Mouse (Mus musculus) hindbrain, embryonic 11.5 days (tissue): ENCODE data around the gene Fam205a3. TPM values are rescaled to one million over a fixed set of nuclear protein-coding genes. Genes with fewer than 3 reads are reported as not detected.
"Not testable (repeated sequence)": the region's sequence is repeated elsewhere in the genome, so short reads cannot be mapped to it uniquely, and the experiment has no call there.

Source experiments
- ATAC-seq: fragments of 200-750 bp; cut with Nextera tagmentation; 2 replicates; pipeline ENCODE4 v1.8.0; 2017; ENCODE audit warnings: mild to moderate bottlenecking, moderate TSS enrichment, moderate library complexity; ENCODE audit not compliant: low FRiP score
- DNase-seq: peaks from one replicate; pipeline ENCODE4 v3.0.0-alpha.2; 2015; ENCODE audit warnings: low spot score
- H3K27ac ChIP-seq: fragments of 300-500 bp; sonication (generic); 2 replicates; pipeline ENCODE4 v1.5.1; 2014; ENCODE audit warnings: mild to moderate bottlenecking, low read depth, low read length
- H3K27me3 ChIP-seq: fragments of 300-500 bp; sonication (generic); 2 replicates; pipeline ENCODE4 v1.6.1; 2014; ENCODE audit warnings: mild to moderate bottlenecking, low read length, moderate library complexity, mixed read lengths; ENCODE audit not compliant: control insufficient read depth, insufficient read depth
- H3K36me3 ChIP-seq: fragments of 300-500 bp; sonication (generic); 2 replicates; pipeline ENCODE4 v1.6.1; 2014; ENCODE audit warnings: mild to moderate bottlenecking, low read length, moderate library complexity, mixed read lengths; ENCODE audit not compliant: control insufficient read depth, insufficient read depth
- H3K4me1 ChIP-seq: fragments of 300-500 bp; sonication (generic); replicated peaks from 2 replicates; pipeline ENCODE4 v1.6.1; 2014; ENCODE audit warnings: low read length, mixed read lengths; ENCODE audit not compliant: control insufficient read depth, insufficient read depth
- H3K4me2 ChIP-seq: fragments of 300-500 bp; sonication (generic); replicated peaks from 2 replicates; pipeline ENCODE4 v1.6.1; 2014; ENCODE audit warnings: mild to moderate bottlenecking, low read depth, low read length
- H3K4me3 ChIP-seq: fragments of 300-500 bp; sonication (generic); 2 replicates; pipeline ENCODE4 v1.5.1; 2014; ENCODE audit warnings: low read depth, low read length
- H3K9ac ChIP-seq: fragments of 300-500 bp; sonication (generic); 2 replicates; pipeline ENCODE4 v1.6.1; 2014; ENCODE audit warnings: low read depth, low read length
- H3K9me3 ChIP-seq: fragments of 300-500 bp; sonication (generic); 2 replicates; pipeline ENCODE4 v1.6.1; 2016; ENCODE audit warnings: low read length; ENCODE audit not compliant: control insufficient read depth
- WGBS: fragments of 180-500 bp; shearing (Covaris S2); extraction: QIAGEN DNeasy Blood & Tissue Kit; methylation state at CpG from one replicate; pipeline ENCODE4 v1.1.7; 2014; 5-methylcytosine and 5-hydroxymethylcytosine counted together
- polyA plus RNA-seq: library from polyadenylated mRNA; unstranded; fragments of >200 nt; fragmentation: Nextera tagmentation; extraction: Ambion mirVana; gene quantifications from 2 replicates; pipeline ENCODE4 v1.2.1, GENCODE M21; 2014

Fam205a3 gene
- polyA plus RNA-seq: not detected in 2 replicates

DNA sequence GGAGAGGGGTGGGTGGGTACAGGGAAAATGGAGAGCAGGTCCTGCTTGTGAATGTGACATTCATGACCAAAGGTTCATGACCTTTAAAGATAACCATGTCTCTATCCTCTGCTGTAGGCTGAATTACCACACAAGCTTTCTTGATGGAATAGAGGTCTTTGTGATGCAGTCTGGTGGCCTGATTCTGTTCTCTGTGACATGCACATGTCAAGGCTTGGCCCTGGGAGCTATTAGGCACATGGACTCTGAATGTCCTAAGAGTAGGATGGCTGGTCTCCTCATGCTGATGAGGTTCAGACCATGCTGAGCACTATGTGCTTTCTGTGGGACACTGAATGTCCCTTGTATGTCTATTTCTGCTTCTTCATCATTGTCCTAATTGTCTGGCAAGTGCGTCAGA is at the start of gene Fam205a3:
Gene Fam205a3, plus strand, starts transcription at position 301 of the 400 bp plus-strand sequence.
- WGBS: no CpG with 5 or more reads among the region's 1 CpGs
- not testable (repeated sequence) for H3K27me3 ChIP-seq, H3K4me1 ChIP-seq, DNase-seq, H3K4me2 ChIP-seq, H3K36me3 ChIP-seq, H3K27ac ChIP-seq, H3K9me3 ChIP-seq, ATAC-seq, H3K9ac ChIP-seq, H3K4me3 ChIP-seq

DNA sequence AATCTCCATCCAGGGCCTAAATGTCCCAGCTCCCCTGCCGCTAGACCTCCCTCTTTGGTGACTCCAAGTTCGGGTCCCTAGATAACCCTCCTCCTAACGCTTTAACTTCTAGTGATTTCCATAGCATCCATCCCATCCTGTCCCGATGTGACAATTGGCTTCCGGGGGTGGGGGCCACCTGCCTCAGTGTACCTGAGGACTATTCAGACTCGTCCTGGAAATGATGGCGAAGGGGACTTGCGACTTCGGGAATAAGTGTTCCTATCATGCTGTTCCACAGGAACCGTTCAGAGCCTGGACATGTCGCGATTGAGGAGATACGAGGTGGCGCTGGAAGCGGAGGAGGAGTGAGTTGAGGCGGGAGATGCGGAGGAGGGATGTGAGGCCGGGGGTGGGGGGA is 24.2 kb upstream of the Fam205a3 start, which contains the start of gene Gm21953:
Gene Gm21953, plus strand, starts transcription at position 301 of the 400 bp plus-strand sequence.
- H3K4me2 ChIP-seq: not testable (repeated sequence)

More for the DNA sequence above, 24.2 kb upstream of the Fam205a3 start, which contains the start of gene Gm21953:
- H3K9ac ChIP-seq, H3K27me3 ChIP-seq, ATAC-seq, DNase-seq, H3K27ac ChIP-seq, H3K4me1 ChIP-seq, H3K36me3 ChIP-seq, H3K4me3 ChIP-seq, H3K9me3 ChIP-seq: not testable (repeated sequence)
- WGBS: no CpG with 5 or more reads among the region's 18 CpGs

Other genes with a start within 250 kb of the Fam205a3 start
- gene Gm3893, start 227.1 kb upstream of the Fam205a3 start, polyA plus RNA-seq: not detected in 2 replicates
- gene Gm13304, start 203.5 kb upstream of the Fam205a3 start, polyA plus RNA-seq: 2.8 TPM in 1 of 2 replicates, not detected in the other
- gene Gm13306, start 164.9 kb upstream of the Fam205a3 start, polyA plus RNA-seq: not detected in 2 replicates
- 0.53 TPM in 1 of 2 replicates, not detected in the other for gene Gm13305, start 149.7 kb upstream of the Fam205a3 start, polyA plus RNA-seq
- gene Gm10600, start 77.7 kb upstream of the Fam205a3 start, polyA plus RNA-seq: not detected in 2 replicates
- gene Ccl21b, start 62.6 kb upstream of the Fam205a3 start, polyA plus RNA-seq: not detected in 2 replicates
- not detected in 2 replicates for gene Gm21953, start 24.1 kb upstream of the Fam205a3 start, polyA plus RNA-seq
- not detected in 2 replicates for gene Gm21586, start 121.0 kb downstream of the Fam205a3 start, polyA plus RNA-seq
- gene Gm2163, start 148.4 kb downstream of the Fam205a3 start, polyA plus RNA-seq: not detected in 2 replicates
- not detected in 2 replicates for gene Fam205a2, start 209.8 kb downstream of the Fam205a3 start, polyA plus RNA-seq